Mouse (Mus musculus) kidney, adult 9 months (tissue): Measurements from ENCODE around the gene 1700029I15Rik.

Experiments
- DNase-seq: peaks from one replicate; pipeline ENCODE4 v3.0.0; 2022

The 1700029I15Rik gene

DNA sequence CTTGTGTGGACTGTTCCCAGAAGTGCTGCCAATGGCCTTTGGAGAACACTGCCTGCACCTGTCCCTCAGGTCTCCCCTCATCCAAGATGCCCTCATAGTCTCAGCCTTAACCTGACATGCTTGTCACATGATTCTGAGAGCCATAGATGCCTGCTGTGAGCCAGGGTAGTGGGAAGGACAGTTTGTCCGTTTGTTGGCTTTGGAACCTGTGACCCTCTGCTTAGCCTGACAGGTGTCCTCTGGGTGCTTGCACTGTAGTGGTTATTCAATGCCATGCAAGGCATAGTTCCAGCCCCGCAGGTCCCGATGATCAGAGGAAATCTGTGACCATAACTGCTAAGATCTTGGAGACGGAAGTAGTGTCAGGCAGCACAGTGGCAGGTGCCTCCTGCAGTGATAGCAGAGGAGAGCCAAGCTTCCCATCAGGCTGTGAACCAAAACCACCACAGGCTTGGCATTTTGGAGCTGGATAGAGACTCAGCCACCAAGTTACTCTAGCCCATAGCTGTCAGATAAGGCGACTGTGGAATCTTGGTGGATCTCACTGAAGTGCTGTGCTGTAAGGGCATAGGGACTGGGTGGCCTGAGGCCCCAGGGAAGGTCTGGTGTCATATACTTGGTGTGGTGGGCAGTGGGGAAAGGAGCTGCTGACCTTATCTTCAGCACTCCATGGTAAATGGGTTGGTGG, at the start of gene 1700029I15Rik:
TSS of gene 1700029I15Rik (plus strand) at position 638 of the 688 bp plus-strand sequence.
- DNase-seq, result no peak

DNA sequence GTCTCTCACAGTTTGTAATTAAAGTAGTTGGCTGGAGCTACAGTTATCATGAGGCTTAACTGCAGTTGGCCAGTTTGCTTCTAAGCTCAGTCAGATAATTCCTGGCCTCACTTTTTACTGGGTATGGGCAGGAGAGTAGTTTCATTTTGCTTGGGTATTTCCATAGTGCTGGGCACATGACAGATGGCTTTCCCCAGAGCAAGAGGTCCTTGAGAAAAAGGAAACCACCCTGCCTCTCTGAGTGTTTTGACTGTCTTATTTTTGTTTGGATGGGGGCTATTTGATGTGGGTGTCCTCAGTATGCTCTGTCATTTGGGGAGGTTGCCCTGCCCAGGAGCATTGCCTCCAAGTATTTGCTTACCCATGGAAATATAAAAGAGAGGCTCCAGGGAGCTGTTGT, 39.9 kb upstream of the 1700029I15Rik start:
- DNase-seq, result no peak

DNA sequence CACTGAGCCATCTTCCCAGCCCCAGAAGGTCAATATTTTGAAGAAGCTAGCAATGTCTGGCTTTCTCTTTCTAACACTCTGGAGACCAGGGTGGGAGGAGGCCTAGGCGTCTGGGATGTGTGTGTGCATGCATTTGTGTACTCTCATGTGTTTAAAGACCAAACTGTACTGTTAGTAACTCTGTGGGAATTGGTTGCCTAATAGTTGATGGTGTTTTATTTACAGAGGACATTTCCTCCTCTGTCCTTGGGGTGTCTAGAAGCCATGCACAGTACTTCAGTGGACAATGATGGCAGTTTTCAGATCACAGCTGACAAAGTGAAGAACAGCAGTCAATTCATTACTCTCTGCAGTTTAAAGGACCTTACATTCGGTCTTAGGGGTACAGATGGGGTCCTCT, 35.1 kb upstream of the 1700029I15Rik start:
- no peak for DNase-seq

DNA sequence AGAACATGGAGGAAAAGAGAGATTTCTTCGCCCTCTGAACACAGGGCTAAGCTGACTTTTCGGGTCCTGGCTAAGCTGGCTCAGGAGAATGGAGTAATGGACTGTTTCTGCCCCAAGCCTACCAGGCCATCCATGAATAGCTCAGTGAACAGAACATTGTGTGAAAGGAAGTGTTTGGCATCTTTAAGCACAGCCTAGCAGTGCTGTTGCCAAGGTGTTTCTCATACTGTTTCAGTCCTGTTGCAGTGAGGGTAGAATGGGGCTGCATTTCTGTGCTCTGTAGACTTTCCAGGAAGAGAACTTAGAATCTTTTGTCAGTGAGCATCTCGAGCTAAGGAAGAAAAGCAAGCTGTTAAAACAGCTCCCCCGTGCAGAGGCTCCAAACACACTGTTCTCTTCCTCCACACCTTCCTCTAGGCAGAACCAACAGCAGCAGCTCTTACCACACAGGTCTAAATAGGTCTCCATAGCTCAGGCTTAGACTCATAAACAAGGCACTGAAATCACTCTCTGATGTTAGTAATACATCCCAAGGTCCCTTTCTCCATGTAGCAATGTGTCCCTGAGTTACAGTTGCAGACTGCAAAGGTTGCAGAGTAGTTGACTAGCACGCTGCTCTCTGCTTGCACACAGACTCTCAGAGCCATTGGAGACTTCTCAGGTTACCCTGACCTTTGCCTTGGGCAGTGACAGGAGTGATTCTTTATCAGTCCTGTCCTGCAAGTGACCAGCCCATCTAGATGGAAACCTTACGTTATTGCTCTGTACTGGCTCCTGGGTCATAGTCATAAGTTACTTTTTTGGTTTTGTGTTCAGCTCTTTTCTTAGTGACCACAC, 32.5 kb upstream of the 1700029I15Rik start:
- DNase-seq, result no peak

DNA sequence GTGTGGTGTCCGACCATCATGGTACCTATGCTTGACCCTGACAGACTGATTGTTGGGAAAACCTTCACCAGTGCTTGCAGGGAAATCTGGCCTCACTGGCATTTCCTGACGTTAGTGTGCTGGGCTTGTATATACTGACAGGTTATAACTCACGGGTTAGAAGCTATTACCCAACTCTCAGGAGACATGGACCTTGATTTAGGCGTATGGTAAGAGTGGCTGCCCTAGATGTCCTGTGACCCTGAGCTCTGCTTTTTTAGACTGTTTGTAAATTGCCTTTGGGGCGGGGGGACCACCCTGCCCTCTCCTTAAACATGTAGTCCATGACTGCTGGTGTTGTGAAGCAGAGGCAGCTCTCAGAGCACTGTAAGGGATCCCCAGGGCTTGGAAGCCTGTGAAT, 31.7 kb upstream of the 1700029I15Rik start:
- DNase-seq, result no peak

DNA sequence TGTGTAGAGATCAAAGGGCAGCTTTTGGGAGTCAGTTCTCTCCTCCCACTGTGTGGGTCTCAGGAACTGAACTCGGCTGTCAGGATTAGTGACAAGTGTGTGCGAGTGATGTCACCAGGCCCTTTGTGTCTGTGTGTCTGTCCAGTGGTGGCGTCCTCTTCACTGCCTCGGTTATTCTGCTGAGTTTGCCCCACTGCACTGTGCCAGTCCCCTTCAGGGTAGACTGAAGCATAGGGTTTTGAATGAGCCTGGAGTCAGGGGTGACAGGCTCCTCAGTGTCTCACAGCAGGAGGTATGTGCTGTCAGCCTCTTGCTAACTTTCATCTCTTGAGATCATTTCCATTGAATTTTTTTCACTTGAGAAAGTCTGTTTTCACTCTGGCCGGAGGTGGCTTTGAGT, 28.9 kb upstream of the 1700029I15Rik start:
- DNase-seq, result no peak

DNA sequence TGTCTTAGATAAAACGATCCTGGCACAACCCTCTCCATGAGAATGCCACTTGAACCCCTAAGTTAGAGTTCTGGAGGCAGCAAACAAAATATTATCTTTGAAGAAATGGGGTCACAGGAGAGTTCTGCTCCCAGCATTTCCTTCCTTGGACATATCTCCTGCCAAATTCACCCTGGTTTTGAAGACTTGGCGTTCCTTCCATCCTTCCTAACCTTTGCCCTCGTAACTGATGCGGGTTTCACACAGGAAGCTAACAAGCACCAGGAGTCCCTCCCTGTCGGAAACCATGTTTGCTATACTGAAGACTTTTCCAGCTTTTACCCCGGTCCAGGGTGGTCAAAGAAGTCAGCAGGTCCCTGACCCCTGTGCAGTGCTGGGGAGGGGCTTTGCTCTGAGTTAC, 28.1 kb upstream of the 1700029I15Rik start:
- DNase-seq, result peak; percentile 56

DNA sequence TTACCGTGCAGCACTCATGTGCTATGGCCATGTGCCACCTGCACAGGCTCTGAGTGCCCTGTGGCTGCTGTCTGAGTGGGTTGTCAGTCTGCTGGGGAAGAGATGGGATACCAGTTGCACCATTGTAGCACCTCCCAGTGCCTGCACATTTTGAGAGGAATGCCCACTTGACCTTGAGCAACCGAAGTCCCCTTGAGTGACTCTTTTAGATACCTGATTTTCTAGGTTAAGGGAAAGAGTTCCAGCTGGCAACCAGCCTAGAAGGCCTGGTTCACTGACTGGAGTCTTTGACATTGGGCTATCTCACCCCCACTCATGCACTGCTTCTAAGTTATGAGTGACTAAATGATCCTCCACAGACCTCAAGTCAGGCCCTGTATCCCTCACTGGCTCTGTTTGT, 23.0 kb upstream of the 1700029I15Rik start:
- DNase-seq, result peak; percentile 84

DNA sequence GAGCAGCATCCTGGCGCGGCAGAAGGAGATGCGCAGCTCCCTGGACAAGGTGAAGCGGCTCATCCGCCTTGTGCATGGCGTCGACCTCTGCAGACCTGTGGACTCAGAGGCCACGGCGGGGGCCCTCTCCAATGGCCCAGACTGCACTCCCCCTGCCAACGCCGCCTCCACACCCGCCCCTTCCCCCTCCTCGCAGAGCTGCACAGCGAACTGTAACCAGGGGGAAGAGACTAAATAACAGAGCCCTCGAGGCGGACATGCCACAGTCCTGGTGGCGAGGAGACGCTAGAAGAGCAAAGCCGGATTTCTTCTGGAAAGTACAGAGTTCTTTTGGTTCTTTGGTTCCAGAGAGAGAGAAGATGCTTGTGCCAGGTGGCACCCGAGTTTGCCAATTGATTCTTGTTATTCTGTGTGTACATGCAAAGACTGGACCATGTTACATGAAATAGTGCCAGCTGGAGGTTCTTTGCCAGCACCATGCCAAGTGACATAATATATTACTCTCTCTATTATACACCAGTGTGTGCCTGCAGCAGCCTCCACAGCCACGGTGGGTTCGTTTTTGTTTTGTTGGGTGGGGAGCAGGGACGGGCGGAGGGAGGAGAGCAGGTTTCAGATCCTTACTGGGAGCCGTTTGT, 22.0 kb upstream of the 1700029I15Rik start:
- no peak for DNase-seq

DNA sequence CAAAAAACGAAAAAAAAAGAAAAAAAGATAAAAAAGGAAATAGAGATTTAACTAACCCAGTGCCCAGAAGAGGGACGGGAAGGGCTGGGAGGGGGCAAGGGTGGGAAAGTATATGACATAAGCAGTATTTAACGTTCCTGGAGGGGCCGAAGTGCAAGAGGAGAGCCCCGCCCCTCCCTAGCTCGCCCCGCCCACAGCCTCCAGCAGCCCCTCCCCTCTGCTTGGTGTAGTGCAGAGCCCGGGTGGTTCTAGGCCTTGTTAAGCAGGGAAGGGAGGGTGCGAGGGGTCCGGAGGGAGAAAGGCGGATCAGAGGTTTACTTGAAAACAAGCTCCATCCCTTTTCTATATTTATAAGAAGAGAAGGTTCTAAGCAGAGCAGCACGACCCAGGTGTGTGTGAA, 21.4 kb upstream of the 1700029I15Rik start:
- no peak for DNase-seq

DNA sequence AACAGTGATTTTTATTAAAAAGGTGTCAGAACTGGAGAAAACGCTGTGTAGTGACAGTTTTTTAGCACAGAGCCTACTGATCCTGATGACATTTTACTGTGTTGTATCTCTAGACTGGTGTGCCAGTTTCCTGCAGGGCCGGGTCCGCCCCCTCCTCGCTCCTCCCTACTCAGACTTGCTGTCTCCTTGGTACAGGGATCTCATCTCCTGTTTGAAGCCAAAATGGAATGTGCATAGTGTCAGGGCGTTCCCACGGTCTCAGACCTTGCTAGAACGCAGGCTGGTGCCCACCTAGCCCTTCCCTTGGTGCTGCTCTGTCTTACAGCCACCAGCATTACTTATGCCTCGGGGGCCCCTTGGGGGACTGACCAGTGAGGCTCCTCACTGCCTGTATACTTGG, 20.5 kb upstream of the 1700029I15Rik start:
- DNase-seq, result no peak

DNA sequence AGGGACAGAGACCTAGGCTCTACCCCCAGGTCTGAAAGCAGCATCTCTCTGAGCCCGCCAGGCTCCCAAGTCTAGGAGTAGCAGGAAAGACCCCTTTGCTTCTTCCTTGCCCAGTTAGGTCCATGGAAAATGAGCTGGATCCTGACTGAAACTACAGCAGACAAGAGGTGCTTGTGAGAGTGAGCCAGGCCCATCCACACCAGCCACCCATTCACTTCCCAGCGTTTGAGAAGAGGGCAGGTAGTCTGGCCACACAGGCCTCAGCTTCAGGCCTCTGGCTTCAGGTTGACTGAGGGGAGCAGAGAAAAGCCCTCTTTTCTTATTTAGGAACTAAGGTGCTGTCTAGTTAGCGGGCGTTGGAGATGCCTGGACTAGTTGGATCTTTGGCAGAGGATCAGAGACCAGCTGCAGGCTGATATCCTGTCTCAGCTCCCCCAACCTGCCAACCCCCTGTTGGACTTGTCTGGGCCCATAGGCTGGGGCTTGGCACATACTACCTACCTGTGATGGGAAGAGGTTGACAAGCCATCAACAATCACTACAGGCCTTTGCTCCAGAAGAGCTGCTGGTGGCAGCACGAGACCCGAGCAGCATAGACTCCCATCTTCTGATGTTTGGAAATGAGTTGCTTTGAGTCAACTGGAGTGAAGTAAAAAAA, 19.6 kb upstream of the 1700029I15Rik start:
- DNase-seq, result no peak

DNA sequence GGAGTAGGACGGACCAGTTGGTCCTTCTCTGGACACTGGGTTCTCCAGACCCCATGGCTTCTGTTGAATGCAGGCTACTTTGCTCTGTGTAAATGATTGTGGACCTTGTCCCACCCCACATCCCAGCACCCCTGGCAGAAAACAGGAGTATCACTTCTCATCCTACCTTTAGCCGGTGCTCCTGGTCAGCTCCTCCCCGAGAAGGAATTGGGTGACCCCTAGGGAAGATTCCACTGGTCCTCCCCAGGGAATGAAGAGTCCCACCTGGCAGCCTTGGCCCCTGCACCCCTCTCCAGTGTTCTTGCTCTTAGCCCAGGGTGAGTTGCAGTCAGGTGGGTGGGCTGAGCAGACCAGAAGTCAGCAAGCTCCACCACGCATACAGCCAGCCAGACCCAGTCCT, 18.3 kb upstream of the 1700029I15Rik start:
- DNase-seq, result no peak

DNA sequence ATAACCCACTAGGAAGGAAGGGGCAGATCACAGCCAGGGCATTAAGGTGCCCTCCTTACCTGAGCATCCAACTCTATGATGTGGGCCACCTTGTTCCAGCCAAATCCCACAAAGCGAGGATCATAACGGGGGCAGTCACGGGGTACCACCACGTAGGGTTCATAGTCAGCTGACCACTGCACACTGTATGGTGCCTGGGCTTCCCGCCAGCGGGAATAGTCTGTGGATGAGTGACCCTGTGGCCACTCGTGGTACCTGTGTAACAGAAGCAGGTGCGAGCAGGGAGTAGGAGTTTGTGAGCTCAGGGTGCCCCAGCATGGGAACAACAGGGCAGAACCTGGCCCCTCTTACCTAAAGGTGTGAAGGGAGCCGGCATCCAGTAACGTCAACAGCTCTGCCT, 16.8 kb upstream of the 1700029I15Rik start:
- DNase-seq, result no peak

DNA sequence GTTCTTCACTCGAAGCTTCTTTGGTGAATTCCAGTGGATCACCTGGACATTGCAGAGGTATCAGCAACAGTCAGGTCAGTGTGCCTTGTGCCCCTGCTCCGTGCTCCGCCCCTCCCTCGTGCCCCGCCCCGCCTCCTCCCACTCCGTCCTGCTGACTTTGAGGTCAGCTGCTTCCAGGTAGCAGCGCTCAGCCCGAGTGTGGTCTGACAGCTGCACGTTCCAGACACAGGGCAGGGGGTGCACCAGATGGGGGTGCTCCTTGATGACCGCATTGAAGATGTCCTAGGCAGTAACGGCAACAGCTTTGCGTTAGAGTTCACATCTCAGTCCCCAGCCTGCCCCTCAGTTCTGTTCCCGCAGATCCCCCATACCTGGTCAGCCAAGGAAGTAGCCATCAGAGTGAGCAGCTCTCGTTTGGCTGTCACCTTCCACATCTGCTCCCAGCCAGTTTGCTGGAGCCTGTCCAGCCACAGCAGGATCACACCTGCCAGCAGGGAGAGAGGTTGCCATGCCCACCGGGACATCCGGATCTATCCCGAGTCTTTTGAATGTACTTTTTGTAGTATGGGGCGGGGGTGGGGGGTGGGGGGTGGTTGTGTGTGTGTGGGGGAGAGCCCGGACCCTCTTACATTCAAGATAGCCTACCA, 14.8 kb upstream of the 1700029I15Rik start:
- DNase-seq, result no peak

DNA sequence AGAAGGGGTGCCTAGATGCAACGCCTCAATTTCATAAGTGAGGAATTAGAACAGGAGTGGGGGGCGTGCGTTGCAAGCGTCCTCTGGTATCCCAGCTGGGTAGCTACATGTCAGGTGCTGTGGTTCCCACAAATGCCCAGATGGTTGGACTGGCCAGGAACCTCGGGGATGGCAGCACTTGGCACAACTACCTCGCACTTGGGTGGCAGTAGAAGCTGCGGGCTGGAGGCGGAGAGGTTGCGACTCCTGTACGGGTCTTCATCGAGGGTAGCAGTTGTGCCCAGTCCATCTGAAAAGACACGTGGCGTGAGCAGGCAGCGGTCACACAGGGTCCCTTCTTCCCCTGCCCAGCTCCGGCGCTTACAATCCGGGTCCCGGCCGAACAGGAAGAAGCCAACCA, 12.0 kb upstream of the 1700029I15Rik start:
- no peak for DNase-seq

DNA sequence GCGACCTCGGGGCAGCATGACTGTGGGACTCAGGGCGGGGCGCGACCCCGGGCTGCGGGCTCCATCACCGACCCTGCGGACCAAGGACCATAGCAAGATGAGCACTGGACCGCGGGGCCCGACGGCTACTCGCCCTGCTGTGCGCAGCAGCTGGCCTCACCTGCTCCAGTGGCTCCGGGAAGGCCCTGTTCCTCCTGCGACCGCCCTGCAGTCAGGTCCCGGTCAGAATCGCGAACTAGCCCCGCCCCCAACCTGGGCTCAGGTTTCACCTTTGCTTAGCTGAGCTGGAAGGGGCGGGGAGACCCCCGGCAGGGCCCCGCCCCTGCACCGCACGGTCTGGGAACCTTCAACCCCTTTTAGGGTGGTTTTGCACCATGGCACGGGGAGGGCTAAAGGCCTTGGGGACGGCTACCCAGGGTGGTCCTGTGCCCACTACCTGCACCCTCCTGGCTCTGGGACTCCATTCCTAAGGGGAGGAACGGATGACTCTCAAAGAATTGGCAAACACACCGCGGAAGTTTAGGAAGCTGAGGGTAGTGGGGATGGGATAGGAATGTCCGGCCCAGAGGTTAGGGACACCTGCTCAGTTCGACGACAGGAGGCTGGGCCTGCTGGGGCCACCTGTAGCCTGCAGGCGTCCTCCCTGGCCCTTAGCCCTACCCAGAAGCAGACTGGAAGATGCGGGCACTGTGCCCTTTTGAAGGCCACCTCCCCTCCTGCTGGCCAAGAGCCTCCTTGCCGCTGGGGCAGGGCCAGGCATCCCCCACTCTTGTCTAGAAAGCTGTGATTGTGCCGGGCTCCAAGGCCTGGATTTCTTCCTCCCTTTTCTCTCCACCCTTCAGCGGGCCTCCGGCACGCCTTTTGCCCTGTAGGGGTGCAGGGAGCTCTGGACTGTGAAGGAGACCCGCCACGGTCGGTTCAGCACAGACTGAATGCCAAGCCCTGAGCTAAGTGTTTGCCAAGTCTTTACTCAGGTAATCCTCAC, 11.2 kb upstream of the 1700029I15Rik start:
- peak; percentile 97 for DNase-seq

DNA sequence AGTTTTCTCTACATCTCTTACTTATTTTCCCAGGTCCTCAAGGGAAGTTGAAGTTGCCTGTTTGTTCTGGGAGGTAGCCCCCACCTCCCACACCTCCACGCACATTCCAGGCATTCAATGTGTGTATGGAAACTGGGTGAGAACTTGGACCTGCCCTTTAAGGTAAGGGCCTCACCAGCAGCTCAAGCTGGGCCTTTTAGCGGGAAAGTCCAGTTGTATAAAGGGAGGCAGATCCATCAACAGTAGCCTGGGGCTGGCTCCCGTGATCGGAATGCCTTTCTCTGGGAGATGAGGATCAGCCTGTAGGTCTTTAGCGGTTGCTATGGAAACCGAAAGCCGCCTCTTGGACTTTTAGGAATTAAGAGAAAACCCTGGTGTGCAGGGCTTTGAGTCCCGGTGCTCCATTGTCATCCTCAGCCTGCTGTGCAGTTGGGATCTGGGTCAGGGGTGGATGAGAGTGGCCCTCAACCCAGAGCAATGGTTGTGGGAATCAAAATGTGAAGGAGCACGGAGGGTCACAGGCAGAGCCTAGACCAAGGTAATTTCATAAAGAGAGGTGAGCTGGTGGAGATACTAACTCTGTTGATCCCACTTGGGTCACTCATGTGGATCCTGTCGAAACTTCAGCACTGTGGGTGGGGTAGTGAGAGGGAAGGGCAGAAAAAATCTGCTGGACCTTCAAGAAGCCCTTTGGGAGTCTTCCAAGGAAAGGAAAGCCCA, 10.2 kb upstream of the 1700029I15Rik start:
- DNase-seq, result no peak

DNA sequence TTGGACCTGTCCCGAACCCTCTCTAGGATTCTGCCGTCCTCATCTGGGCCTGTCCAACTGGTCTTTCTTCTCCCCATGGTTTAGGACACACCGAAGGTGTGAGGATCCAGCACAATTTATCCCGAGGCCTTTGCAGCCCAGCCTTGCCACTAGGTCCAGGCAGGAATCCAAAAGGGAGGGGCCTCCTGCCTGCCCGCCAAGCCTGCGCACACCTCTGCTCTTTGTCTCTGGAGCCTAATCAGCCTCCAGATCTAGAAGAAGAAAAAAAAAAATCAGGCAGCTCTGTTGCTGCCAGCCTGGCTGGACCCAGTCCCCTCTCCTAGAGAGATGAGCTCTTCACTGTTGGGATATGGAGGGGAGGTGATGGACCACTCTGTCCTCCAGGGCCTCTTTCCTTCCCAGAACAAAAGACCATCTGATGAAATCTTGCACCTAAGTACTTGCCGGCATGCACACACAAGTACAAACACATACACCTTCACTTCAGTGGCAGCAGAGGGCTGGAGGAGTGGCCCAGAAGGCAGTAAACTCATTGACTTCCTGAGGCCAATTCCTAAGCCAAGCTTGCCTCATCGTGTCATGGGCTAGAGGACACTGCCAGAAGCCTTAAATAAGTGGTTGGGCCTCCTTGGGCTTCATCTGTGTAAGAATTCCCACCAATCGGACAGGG, 9.4 kb upstream of the 1700029I15Rik start:
- DNase-seq, result peak; percentile 91

DNA sequence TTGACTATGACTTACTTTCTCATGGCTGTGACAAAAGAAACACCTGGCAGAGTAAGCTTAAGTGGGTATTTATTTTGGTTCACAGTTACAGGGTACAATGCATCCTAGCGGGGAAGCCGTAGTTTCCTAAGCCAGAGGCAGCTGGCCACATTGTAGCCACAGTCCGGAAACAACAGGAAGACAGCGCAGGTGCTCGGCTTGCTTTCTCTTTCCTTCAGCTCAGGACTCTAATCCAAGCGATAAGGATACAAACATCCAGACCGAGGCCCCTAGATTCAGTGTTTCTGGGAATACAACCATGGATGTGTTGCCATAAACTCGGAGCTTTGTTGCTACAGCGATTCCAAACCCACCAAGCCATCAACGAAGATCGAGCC, 8.9 kb upstream of the 1700029I15Rik start:
- DNase-seq, result no peak
